Mouse (Mus musculus): ENCODE results near the gene Nck2.
A peak's percentile ranks its signal among the peaks of the same experiment; 100 is the strongest.

The Nck2 gene

GRCm38 (mm10) chr1:43436554-43436953 lies 7.8 kb upstream of the Nck2 start:
- no peak for DNase-seq

DNA sequence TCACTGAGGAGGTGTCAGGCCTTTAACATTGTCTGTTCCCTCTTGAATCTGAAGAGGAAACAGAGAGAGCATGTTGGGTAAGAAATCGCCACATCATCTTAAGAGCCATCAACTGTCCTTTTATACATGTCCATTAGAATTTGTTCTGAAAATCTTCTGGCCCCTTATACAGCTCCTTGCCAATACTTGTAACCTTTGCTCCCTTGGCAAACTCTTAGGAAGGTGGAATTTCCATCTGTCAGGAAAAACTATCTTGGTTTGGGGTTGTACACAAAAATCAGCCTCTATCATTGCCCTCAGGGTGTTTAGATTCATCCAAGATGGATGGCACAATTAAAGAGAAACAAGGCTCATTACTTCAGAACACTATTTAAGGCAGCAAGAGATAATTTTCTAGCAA lies 5.1 kb upstream of the Nck2 start:
- peak; percentile 56 for DNase-seq

DNA sequence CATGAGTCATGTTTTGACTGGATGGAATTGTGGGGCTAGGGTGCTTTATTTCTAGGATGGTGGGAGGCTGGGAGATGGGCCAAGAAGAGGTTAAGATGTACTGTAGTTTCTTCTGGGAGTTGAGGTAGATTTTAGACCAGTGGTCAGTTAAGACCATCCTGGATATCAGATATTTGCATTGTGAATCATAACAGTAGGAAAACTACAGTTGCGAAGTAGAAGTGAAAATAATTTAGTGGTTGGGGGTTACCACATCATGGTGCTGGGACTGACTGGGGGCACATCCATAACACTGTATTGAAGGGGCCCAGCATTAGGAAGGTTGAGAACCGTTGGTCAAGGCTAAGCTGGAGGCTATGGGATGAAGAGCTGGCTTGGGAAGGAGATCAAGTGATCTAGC lies 1.8 kb upstream of the Nck2 start:
- DNase-seq: no peak

- DNase-seq: peak; percentile 75
Measured at GRCm38 (mm10) chr1:43445170-43446088, 1.1 kb downstream of the Nck2 start.

- peak; percentile 53 for DNase-seq
Measured at GRCm38 (mm10) chr1:43446089-43446533, 1.7 kb downstream of the Nck2 start.

DNA sequence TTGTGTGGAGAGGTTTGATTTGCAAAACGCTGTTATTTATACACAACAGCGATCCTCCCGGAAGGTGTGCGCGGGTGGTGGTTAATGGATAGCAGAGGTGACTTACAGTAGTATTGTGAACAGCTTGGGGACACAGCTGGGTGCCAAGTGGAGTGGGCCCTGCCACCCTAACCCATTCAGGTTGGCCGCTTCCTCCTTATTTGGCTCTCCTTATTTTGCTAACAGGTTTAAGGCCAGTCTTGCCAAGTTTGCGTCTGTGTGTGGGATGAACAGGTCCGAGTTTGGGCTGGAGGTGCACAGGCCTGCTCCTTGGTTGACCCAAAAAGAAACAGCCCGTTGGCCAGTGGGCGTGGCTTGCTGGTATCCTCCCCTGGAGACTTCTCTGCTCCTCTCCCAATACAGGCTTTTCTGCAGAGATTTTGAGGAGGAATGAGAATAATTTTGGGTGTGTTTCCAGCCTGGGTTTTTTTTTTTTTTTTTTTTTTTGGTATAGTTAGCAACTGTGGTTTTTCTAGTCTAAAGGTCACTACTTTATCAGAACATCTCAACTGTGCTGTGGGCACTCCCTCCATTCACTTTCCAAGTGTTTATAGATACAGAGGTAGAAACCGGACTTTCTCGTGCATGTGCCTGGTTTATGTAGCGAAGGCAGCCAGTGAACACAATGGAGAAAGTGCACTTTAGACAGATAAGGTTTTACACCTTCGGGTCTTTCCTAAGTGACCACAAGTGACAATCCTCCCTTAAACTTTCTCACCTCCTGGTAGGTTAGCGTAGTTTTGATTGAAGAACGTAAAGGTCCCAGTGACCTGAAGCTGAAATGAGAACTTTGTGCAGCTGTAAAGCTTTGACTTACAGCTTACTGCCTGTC lies 2.6 kb downstream of the Nck2 start:
- peak; percentile 77 for DNase-seq

DNA sequence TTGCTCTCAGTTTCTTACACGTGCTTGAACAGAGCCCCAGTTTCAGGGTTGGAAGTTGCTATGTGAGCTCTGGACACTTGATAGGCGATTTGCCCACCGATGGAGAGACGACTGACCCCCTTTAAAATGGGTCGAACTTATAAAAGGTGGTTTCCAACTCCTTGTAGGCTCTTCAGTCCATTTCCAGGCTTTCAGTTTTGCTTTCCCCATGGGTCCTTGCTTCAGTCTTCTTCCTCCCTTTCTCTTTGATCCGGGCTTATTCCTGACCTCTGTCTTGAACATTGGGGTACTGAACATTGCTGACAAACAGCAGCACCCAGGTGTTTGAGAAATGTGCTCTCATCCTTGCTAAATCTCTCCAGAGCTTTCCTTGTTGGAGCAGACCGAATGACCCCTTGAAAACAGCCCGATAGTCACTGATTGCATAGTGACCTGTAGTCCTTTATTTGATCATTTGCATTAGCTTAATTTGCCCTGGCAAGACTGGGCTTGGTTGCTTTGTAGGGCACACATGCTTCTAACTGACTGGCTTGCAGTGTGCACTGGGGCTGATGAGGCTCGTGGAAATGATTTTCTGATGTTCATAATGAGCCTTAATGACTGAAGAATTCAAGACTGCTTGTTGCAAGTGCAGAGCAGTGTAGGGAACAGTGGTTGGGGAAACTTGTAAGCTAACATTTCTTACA lies 3.4 kb downstream of the Nck2 start:
- DNase-seq: no peak

- DNase-seq: no peak
Measured at GRCm38 (mm10) chr1:43450811-43451210, 6.4 kb downstream of the Nck2 start.

- DNase-seq: no peak
Measured at GRCm38 (mm10) chr1:43453683-43454082, 9.3 kb downstream of the Nck2 start.

- no peak for DNase-seq
Measured at GRCm38 (mm10) chr1:43454741-43455140, 10.4 kb downstream of the Nck2 start.

DNA sequence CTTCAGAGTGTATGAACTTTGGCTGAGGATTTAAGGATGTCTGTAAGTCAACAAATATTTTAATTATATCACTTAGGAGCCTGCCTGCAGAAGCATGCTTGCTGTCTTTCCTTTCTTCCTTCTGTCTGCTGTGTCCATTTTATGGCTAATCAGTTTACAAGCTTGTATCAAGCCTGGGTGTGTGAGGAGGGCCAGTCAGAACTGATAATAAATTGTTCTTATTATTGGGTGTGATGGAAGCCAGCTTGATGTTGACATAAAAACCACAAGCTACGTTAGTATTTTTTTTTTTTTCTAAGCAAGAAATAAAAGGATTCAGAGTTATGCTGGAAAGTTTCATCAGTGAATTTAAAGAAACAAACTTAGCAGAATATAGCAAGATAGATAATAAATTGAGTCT lies 10.8 kb downstream of the Nck2 start:
- no peak for DNase-seq

GRCm38 (mm10) chr1:43457012-43457766 lies 12.8 kb downstream of the Nck2 start:
- DNase-seq: no peak

GRCm38 (mm10) chr1:43460468-43460867 lies 16.1 kb downstream of the Nck2 start:
- DNase-seq: no peak

- DNase-seq: no peak
Measured at GRCm38 (mm10) chr1:43462666-43463065, 18.3 kb downstream of the Nck2 start.

DNA sequence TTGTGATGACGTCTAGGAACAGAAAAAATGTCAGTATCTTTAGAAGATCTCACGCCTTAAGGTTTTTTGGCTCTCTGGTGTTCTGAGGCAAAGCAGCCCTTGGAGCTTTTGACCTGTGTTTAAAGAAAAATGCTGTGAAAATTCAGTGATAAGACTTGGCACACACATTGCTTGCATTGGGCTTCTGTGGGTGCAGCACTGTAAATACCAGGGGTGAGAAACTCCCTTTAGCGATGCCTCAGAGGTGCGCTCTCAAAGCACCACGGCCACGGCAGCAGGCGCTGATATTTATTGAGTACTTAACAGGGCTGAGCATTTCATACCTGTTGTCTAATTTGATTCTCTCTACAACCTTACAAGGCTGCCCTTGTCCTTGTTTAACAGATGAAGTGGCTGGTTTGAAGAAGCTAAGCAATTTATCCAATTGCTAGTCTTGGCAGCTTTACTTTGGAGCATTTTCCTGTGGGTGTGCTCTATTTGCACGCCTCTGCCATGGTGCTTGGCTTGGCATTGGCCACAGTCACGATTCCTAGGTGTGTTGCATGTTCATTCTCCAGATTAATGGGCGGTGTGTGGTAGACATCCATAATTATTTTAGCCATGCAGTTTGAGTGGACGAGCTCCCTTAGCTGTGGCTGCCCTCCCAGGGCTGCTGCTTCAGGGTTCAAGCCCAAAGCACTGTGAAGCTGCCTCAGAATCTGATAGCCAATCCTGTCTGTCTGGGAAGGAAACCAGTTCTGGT lies 19.7 kb downstream of the Nck2 start:
- DNase-seq: no peak

- DNase-seq: no peak
Measured at GRCm38 (mm10) chr1:43464976-43465375, 20.6 kb downstream of the Nck2 start.

DNA sequence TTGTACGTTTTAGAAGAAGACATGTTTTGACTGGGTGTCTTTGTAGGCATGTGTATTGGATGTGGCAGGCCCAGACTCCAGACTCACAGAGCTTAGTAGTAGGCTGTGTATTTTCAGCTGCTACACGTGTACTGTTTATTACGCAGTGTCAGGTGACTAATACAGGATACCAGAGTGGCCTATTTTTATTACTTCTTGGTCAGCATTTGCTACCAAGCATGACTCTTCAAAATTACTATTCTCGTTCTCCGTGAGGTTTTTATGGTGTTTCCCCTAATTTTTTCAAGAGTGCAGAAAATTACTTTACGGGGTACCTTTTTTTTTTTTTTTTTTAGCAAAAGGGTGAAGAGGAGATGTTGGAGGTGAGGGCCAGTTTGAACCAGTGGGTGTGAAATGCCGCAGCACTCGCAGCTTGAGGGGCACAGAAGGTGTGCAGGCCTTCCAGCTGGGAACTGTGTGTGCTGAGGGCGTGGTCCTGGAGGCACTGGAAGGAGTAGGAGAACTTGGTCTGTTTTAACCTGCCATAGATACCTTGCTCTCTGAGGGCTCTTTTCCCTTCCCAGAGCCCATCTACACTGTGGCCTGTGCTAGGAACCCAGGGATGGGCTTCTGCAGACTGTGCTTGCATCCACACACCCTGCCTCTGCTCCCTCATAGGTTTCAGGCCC lies 21.7 kb downstream of the Nck2 start:
- DNase-seq: no peak

GRCm38 (mm10) chr1:43467656-43468055 lies 23.3 kb downstream of the Nck2 start:
- DNase-seq: peak; percentile 29

- no peak for DNase-seq
Measured at GRCm38 (mm10) chr1:43468207-43468606, 23.8 kb downstream of the Nck2 start.

GRCm38 (mm10) chr1:43468978-43469377 lies 24.6 kb downstream of the Nck2 start:
- no peak for DNase-seq

Measured in kidney, adult 9 months (tissue).